Mouse (Mus musculus): ENCODE measurements around the gene Stim1.
"Not testable (repeated sequence)": the region's sequence is repeated elsewhere in the genome, so short reads cannot be mapped to it uniquely, and the experiment has no call there.

The Stim1 gene

DNA sequence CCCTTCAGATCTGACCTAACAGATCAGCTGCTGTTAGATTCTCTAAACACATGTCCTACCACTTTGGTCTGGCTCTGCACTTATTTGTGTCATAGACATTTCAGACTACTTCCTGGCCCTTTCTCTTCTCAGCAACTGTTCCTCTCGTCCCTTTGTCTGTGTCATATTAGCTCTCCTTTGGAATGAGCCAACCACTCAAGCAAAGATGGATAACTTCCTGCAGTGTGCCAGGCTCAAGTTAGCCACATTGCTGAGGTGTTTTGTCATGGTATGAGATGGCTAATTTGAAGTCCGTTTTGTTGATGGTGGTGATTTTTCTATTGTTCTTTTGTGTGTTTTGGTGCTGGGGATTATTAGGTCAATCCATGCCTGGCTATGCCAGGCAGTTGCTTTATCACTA, 93.7 kb downstream of the Stim1 start:
- DNase-seq (ENCODE audit: inconsistent ontology term): peak; percentile 81

- DNase-seq (ENCODE audit: inconsistent ontology term): no peak
These were observed 96.2 kb downstream of the Stim1 start for GRCm38 (mm10) chr7:102363853-102364252.

DNA sequence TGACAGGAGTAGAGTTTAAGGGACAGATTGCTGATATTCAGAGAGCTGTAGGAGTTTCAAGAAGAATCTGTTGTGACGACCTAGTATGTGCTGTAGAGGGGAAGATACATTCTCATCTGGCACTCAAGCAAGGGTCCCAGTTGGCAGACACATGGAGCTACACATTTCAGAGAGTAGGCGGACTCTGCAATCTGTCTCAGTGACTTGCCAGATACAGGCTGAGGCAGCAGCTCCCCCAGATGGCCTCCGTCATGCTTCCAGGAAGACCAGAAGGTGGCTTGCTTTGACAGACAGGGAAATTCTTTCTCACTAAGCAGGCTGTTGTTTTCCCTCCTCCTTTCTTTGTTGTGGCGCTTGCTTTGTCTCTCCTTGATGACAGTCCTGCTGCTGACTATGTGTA, 102.1 kb downstream of the Stim1 start:
- DNase-seq (ENCODE audit: inconsistent ontology term): no peak

- DNase-seq (ENCODE audit: inconsistent ontology term): no peak
These were observed 102.9 kb downstream of the Stim1 start for GRCm38 (mm10) chr7:102370526-102370925.

- no peak for DNase-seq (ENCODE audit: inconsistent ontology term)
These were observed 105.9 kb downstream of the Stim1 start for GRCm38 (mm10) chr7:102373382-102374072.

DNA sequence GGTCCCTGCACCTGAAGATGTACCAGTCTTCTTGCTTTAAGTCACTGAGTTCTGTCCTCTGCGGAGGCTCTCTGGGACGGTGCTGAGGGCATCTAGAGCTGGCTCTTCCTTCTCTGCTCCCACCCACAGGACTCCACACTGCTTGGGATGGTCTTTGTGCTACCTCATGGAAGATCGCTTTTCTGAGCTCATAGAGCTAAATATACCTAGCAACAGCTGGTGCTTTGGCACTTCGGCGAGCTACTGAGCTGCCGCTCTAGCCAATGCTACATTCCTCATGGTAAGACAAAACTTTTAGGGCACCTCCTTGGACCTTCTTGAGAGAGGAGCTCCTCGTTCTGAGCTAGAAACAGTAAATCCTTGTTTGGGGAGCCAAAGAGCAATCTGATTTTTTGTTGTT, 115.6 kb downstream of the Stim1 start:
- no peak for DNase-seq (ENCODE audit: inconsistent ontology term)

DNA sequence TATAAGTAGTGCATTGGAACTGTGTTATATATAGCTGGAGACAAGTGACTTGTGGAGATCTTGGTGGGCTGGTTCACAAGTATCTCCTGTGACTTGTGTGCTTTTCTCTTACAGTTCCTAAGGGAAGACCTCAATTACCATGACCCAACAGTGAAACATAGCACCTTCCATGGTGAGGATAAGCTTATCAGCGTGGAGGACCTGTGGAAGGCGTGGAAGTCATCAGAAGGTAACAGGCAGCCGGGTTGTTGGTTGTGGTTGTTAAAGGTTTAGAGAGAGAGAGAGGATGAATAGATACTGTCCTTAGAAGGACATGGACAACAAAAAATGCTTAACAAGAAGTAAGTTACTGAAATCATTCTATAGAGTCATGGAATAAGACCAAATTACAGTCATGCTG, 118.4 kb downstream of the Stim1 start:
- no peak for DNase-seq (ENCODE audit: inconsistent ontology term)

DNA sequence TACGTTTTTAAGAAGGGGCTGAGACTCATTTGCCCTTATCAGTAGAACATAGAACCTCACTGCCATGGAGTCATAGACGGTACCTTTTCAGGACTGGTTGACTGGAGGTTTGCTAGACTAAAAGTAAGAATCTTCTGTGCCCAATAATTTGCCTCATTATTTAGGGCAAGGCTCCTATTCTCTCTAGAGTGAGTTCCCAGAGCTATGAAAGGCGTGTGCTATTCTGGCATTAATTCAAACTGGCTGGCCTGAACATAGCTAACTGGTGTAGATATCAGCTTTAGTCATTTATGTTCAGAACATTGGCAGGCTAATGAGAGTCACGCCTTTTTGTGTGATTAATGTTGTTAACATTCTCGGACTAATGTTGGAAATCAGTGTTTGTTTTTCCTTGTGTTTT, 121.5 kb downstream of the Stim1 start:
- peak; percentile 90 for DNase-seq (ENCODE audit: inconsistent ontology term)

DNA sequence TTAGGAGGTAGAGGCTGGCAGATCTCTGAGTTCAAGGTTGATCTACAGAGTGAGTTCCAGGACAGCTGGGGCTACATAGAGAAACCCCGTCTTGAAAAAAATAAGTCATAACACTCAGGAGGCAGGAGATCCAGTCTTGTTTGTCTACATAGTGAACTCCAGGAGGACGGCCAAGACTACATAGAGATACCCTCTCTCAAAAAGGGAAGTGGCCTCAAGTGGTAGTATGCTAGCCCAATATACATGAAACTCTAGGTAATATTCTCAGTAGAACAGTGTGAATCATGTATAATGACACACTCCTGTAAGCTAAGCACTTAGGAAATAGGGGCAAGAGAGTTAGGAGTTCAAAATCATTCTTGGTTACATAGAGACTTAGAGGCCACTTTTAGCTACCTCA, 126.3 kb downstream of the Stim1 start:
- DNase-seq (ENCODE audit: inconsistent ontology term): no peak

GRCm38 (mm10) chr7:102395894-102396293, 128.3 kb downstream of the Stim1 start:
- peak; percentile 42 for DNase-seq (ENCODE audit: inconsistent ontology term)

DNA sequence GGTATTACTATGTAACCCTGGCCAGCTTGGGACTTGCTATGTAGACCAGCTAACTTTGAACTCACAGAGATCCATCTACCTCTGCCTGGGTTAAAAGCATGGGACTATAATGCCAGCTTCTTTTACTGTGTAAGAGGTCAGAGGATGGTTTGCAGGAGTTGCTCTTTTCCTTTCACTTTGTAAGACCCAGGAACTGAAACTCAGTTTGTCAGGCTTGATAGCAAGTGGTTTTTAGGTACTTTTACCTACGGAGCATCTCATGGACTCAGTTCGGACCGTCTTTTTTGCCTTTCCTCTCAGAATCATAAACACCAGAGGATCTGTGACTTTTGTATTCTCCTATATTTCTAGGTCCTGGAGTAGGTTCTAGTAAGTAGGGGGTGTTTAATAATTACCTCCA, 128.7 kb downstream of the Stim1 start:
- no peak for DNase-seq (ENCODE audit: inconsistent ontology term)

- peak; percentile 48 for DNase-seq (ENCODE audit: inconsistent ontology term)
These were observed 131.7 kb downstream of the Stim1 start for GRCm38 (mm10) chr7:102399180-102399731.

DNA sequence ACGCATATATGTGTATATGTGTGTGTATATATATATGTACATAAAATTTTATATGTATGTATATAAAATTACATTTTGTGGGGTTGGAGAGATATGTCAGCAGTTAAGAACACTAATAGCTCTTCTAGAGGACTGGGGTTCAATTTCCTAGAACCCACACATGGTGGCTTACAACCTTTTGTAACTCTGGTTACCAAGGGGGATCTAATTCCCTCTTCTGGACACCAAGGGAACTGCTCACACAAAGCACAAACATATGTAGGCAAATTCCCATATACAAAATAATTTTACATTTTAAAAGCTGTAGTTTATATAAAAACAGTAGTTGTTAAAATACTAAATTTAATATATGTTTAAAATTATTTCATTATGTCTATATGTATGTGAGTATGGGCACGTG, 136.5 kb downstream of the Stim1 start:
- DNase-seq (ENCODE audit: inconsistent ontology term): no peak

DNA sequence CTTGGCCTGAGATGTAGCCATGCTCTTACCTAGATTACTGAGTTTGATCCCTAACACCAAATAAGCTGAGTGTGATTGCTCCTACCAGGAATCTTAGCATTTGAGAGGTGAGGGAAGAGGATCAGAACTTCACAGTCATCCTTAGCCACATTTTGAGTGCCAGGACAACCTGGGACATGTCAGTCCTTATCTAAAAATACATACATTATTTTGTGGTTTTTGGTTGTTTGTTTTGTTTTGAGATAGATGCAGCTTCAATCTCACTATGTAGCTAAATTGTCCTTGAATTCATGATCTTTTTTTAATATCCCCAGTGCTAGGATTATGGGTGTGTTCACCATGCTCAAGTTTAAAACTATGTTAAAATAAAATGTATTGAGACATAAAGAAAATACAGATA, 139.8 kb downstream of the Stim1 start:
- no peak for DNase-seq (ENCODE audit: inconsistent ontology term)

DNA sequence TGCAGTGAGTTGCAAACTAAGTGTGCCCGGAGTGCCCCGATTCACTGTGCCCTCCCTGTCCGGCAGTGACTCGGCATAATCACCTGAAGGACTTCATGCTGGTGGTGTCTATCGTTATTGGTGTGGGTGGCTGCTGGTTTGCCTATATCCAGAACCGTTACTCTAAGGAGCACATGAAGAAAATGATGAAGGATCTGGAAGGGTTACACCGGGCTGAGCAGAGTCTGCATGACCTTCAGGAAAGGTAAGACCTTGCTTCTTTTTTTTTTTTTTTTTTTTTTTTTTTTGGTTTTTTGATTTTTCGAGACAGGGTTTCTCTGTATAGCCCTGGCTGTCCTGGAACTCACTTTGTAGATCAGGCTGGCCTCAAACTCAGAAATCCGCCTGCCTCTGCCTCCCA, 147.7 kb downstream of the Stim1 start:
- DNase-seq (ENCODE audit: inconsistent ontology term): not testable (repeated sequence)

DNA sequence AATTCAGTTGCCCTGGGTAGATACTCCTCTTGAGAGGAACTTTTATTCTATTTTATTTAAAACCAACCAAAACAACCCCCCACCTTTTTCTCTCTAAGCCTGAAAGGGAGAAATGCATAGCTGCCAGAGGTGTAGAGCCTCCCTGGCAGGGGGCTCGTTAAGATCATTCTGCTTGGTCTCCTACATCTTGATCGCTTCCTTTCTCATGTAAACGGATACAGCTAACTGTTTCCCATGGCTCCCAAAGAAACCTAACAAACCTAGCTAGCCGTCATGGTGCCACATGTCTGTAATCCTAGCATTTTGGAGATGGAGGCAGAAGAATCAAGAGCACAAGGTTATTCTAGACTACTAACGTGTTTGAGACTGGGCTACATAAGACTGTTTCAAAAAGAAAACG, 148.2 kb downstream of the Stim1 start:
- DNase-seq (ENCODE audit: inconsistent ontology term): no peak

DNA sequence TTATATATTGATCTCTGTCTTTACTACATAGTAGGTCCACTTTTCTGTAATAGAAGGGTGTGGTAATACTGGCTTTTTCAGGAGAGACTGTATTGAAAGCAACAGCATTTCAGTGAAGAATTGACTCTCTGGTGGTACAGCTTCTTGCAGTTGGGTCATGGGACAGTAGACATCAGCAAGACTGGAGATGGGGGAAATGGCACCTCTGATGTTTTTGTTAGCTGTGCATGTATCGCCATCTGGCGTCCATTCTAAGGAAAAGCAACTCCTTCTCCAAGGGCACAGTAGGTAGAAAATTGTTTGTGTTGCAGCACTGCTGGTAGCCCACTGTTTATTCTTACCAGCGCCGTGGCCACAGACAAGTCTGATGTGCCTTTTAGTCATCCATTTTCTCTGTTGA, 149.8 kb downstream of the Stim1 start:
- DNase-seq (ENCODE audit: inconsistent ontology term): peak; percentile 62

- no peak for DNase-seq (ENCODE audit: inconsistent ontology term)
These were observed 154.4 kb downstream of the Stim1 start for GRCm38 (mm10) chr7:102422036-102422435.

GRCm38 (mm10) chr7:102425933-102426685, 158.5 kb downstream of the Stim1 start:
- DNase-seq (ENCODE audit: inconsistent ontology term): no peak

DNA sequence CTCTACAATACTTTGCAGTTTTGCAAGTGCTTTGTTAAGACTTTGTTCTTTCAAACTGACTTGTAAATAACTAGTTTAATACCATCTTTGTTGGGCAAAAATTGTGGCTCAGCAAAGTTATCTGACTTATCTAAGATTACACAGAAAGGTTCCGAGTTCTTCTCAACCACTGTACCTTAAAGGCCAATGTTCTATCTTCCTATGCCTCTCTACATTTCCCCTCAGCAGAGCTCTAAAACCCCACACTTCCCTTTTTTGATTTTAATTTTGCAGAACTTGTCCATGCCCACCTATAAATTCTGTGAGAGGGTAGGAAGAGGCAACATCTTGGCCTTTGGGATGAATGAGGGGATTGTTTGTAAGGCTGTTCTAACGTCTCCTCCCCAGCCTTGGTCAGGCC, 166.7 kb downstream of the Stim1 start:
- DNase-seq (ENCODE audit: inconsistent ontology term): no peak

- peak; percentile 1 for DNase-seq (ENCODE audit: inconsistent ontology term)
These were observed 173.4 kb downstream of the Stim1 start for GRCm38 (mm10) chr7:102440822-102441656.

Data from Muller cell, postnatal 12 days (primary cell).